Mouse (Mus musculus) embryo, embryonic 10 days (tissue): ENCODE data around the gene Fam186b.
A peak's percentile ranks its signal among the peaks of the same experiment; 100 is the strongest.

Experiments used
- DNase-seq: peaks from one replicate; pipeline ENCODE4 v3.0.0-alpha.2; 2015; ENCODE audit warnings: low spot score

Gene Fam186b

GRCm38 (mm10) chr15:99223585-99224207, 72.0 kb downstream of the Fam186b start:
- DNase-seq, result peak; percentile 33

- DNase-seq, result no peak
These were observed 72.7 kb downstream of the Fam186b start for GRCm38 (mm10) chr15:99222794-99223584.

GRCm38 (mm10) chr15:99221315-99221952, 74.3 kb downstream of the Fam186b start:
- peak; percentile 50 for DNase-seq
